11 mouse cellular contexts compared by ENCODE assay signal in genomic region chr4:95007759-95008158, GRCm38 (mm10). TPM values are rescaled to one million over a fixed set of nuclear protein-coding genes. Genes with fewer than 3 reads are reported as not detected.
A peak's percentile ranks its signal among the peaks of the same experiment; 100 is the strongest.
DNase-seq lines count a peak whose midpoint lies in the region; ATAC-seq lines count a peak whose summit lies in the region.
"Had no signal": no experiment of that assay in that cellular context is flagged by ENCODE, and none has a peak within 500 bp of the region (broad histone marks: within the 10 kb centered on the region; RNA-seq: fewer than 3 reads in every experiment).

No protein-coding gene starts in this region.

- H3K9me3 ChIP-seq in lung, embryonic 15.5 days: no peaks in the 10 kb centered on the region
- H3K9me3 ChIP-seq in hindbrain, embryonic 14.5 days (ENCODE audit: control insufficient read depth, low read length): no peaks in the 10 kb centered on the region
- H3K9me3 ChIP-seq in neural tube, embryonic 15.5 days (replicated peaks): no peaks in the 10 kb centered on the region
- H3K9me3 ChIP-seq: G1E; heart, embryonic 12.5 days; limb, embryonic 12.5 days had no signal

- H3K36me3 ChIP-seq in lung, embryonic 15.5 days: no peaks in the 10 kb centered on the region
- H3K36me3 ChIP-seq in hindbrain, embryonic 14.5 days (replicated peaks; ENCODE audit: control insufficient read depth, insufficient read depth): no peaks in the 10 kb centered on the region
- no peaks in the 10 kb centered on the region for H3K36me3 ChIP-seq in neural tube, embryonic 15.5 days
- H3K36me3 ChIP-seq: G1E; heart, embryonic 12.5 days; limb, embryonic 12.5 days had no signal

- ATAC-seq in lung, embryonic 15.5 days (ENCODE audit: borderline replicate concordance, extremely low read depth, low FRiP score, low TSS enrichment): peak; percentile 31; the same call in 1 of the 2 replicates
- peak; percentile 25; the same call in 1 of the 2 replicates for ATAC-seq in hindbrain, embryonic 14.5 days (ENCODE audit: low FRiP score)
- ATAC-seq in neural tube, embryonic 15.5 days (ENCODE audit: low FRiP score): peak; percentile 29; the same call in 1 of the 2 replicates

- no peak overlapping the region for H3K4me3 ChIP-seq in lung, embryonic 15.5 days
- H3K4me3 ChIP-seq in hindbrain, embryonic 14.5 days (replicated peaks; ENCODE audit: low read length): no peak overlapping the region
- H3K4me3 ChIP-seq in neural tube, embryonic 15.5 days (replicated peaks): no peak overlapping the region
- H3K4me3 ChIP-seq: heart, embryonic 12.5 days; limb, embryonic 12.5 days had no signal

- no peaks in the 10 kb centered on the region for H3K27me3 ChIP-seq in lung, embryonic 15.5 days
- no peaks in the 10 kb centered on the region for H3K27me3 ChIP-seq in hindbrain, embryonic 14.5 days (ENCODE audit: control insufficient read depth, insufficient read depth, low read length)
- H3K27me3 ChIP-seq in neural tube, embryonic 15.5 days (replicated peaks): no peaks in the 10 kb centered on the region
- H3K27me3 ChIP-seq: heart, embryonic 12.5 days; limb, embryonic 12.5 days had no signal

- no peak overlapping the region for H3K27ac ChIP-seq in lung, embryonic 15.5 days
- no peak overlapping the region for H3K27ac ChIP-seq in hindbrain, embryonic 14.5 days
- H3K27ac ChIP-seq in neural tube, embryonic 15.5 days (replicated peaks): no peak overlapping the region
- H3K27ac ChIP-seq: limb, embryonic 12.5 days had no signal

- WGBS in lung, embryonic 15.5 days: 65% methylated on average over 8 of the region's 8 CpGs
- 60% methylated on average over 8 of the region's 8 CpGs for WGBS in hindbrain, embryonic 14.5 days
- WGBS in neural tube, embryonic 15.5 days: 47% methylated on average over 8 of the region's 8 CpGs

- no peak overlapping the region for H3K4me2 ChIP-seq in lung, embryonic 15.5 days
- H3K4me2 ChIP-seq in hindbrain, embryonic 14.5 days (replicated peaks): no peak overlapping the region
- no peak overlapping the region for H3K4me2 ChIP-seq in neural tube, embryonic 15.5 days
- H3K4me2 ChIP-seq: heart, embryonic 12.5 days; limb, embryonic 12.5 days had no signal

- no peak overlapping the region for H3K9ac ChIP-seq in lung, embryonic 15.5 days
- H3K9ac ChIP-seq in hindbrain, embryonic 14.5 days: no peak overlapping the region
- H3K9ac ChIP-seq in neural tube, embryonic 15.5 days (replicated peaks): no peak overlapping the region
- H3K9ac ChIP-seq: heart, embryonic 12.5 days; limb, embryonic 12.5 days had no signal

- peak; percentile 6 for DNase-seq in embryo, embryonic 9.5 days (ENCODE audit: extremely low spot score)
- DNase-seq in embryo, embryonic 11 days: no peak
- DNase-seq in lung, postnatal 4 days: no peak
- DNase-seq in hindbrain, embryonic 14.5 days (ENCODE audit: low spot score): no peak
- DNase-seq in thymus, postnatal 0 days (ENCODE audit: low spot score): no peak
- DNase-seq in ovary, postnatal 36 days (ENCODE audit: low spot score): no peak

- 0 out of 2 replicates have a peak, but pooled peaks cover 2% of the 10 kb centered on the region for H3K4me1 ChIP-seq in lung, embryonic 15.5 days
- H3K4me1 ChIP-seq in hindbrain, embryonic 14.5 days (replicated peaks; ENCODE audit: control insufficient read depth, insufficient read depth, low read length): no peaks in the 10 kb centered on the region
- H3K4me1 ChIP-seq in neural tube, embryonic 15.5 days: no peaks in the 10 kb centered on the region
- H3K4me1 ChIP-seq: heart, embryonic 12.5 days; limb, embryonic 12.5 days had no signal

RNA-seq across cellular contexts. Expression of gene Mysm1, which starts 28.9 kb away (rescaled TPM):
- 30.2 and 32.2 TPM in 2 replicates for polyA plus RNA-seq in lung, embryonic 15.5 days (2015; fragmentation: Nextera tagmentation; extraction: Ambion mirVana)
- polyA plus RNA-seq in hindbrain, embryonic 14.5 days (2014; fragmentation: Nextera tagmentation; extraction: Ambion mirVana): 27.0 and 33.2 TPM in 2 replicates
- 24.4 and 25.5 TPM in 2 replicates for polyA plus RNA-seq in neural tube, embryonic 15.5 days (2015; fragmentation: Nextera tagmentation; extraction: Ambion mirVana)
- polyA plus RNA-seq in thymus, postnatal 0 days (2015; fragmentation: Nextera tagmentation; extraction: Ambion mirVana): 24.5 and 34.0 TPM in 2 replicates

RNA-seq across cellular contexts. Expression of gene Jun, which starts 44.3 kb away (rescaled TPM):
- polyA plus RNA-seq in lung, embryonic 15.5 days (2015; fragmentation: Nextera tagmentation; extraction: Ambion mirVana): 123 and 124 TPM in 2 replicates
- 34.7 and 35.2 TPM in 2 replicates for polyA plus RNA-seq in hindbrain, embryonic 14.5 days (2014; fragmentation: Nextera tagmentation; extraction: Ambion mirVana)
- polyA plus RNA-seq in neural tube, embryonic 15.5 days (2015; fragmentation: Nextera tagmentation; extraction: Ambion mirVana): 73.8 and 75.5 TPM in 2 replicates
- 10.3 and 11.3 TPM in 2 replicates for polyA plus RNA-seq in thymus, postnatal 0 days (2015; fragmentation: Nextera tagmentation; extraction: Ambion mirVana)
